Mouse (Mus musculus) forebrain, embryonic 13.5 days (tissue): ENCODE measurements at regions not wholly inside any gene's neighbourhood (a gene's known extent, or its start where the extent isn't known, plus 50 kb on each side); places are given as distances from the start of the nearest gene placed in this dataset.

Source experiments
- ATAC-seq: fragments of 200-750 bp; cut with Nextera tagmentation; 2 replicates; pipeline ENCODE4 v1.8.0; 2017
- H3K27ac ChIP-seq: fragments of 300-500 bp; sonication (generic); 2 replicates; pipeline ENCODE4 v1.5.1; 2015; ENCODE audit warnings: inconsistent platforms, mild to moderate bottlenecking, moderate library complexity
- H3K27me3 ChIP-seq: fragments of 300-500 bp; sonication (generic); 2 replicates; pipeline ENCODE4 v1.6.1; 2015; ENCODE audit warnings: mild to moderate bottlenecking, inconsistent platforms
- H3K36me3 ChIP-seq: fragments of 300-500 bp; sonication (generic); 2 replicates; pipeline ENCODE4 v1.6.1; 2015; ENCODE audit warnings: mild to moderate bottlenecking, inconsistent platforms; ENCODE audit not compliant: poor library complexity, severe bottlenecking
- H3K4me1 ChIP-seq: fragments of 300-500 bp; sonication (generic); 2 replicates; pipeline ENCODE4 v1.6.1; 2015; ENCODE audit warnings: inconsistent platforms
- H3K4me2 ChIP-seq: fragments of 300-500 bp; sonication (generic); 2 replicates; pipeline ENCODE4 v1.6.1; 2015; ENCODE audit warnings: inconsistent platforms, mild to moderate bottlenecking, moderate library complexity
- H3K4me3 ChIP-seq: fragments of 300-500 bp; sonication (generic); 2 replicates; pipeline ENCODE4 v1.5.1; 2015; ENCODE audit warnings: mild to moderate bottlenecking, inconsistent platforms
- H3K9ac ChIP-seq: fragments of 300-500 bp; sonication (generic); 2 replicates; pipeline ENCODE4 v1.6.1; 2015; ENCODE audit warnings: mild to moderate bottlenecking, inconsistent platforms
- H3K9me3 ChIP-seq: fragments of 300-500 bp; sonication (generic); replicated peaks from 2 replicates; pipeline ENCODE4 v1.6.1; 2016; ENCODE audit warnings: inconsistent platforms
- WGBS: fragments of 180-500 bp; shearing (Covaris S2); methylation state at CpG from one replicate; pipeline ENCODE4 v1.1.7; 2015; 5-methylcytosine and 5-hydroxymethylcytosine counted together

DNA sequence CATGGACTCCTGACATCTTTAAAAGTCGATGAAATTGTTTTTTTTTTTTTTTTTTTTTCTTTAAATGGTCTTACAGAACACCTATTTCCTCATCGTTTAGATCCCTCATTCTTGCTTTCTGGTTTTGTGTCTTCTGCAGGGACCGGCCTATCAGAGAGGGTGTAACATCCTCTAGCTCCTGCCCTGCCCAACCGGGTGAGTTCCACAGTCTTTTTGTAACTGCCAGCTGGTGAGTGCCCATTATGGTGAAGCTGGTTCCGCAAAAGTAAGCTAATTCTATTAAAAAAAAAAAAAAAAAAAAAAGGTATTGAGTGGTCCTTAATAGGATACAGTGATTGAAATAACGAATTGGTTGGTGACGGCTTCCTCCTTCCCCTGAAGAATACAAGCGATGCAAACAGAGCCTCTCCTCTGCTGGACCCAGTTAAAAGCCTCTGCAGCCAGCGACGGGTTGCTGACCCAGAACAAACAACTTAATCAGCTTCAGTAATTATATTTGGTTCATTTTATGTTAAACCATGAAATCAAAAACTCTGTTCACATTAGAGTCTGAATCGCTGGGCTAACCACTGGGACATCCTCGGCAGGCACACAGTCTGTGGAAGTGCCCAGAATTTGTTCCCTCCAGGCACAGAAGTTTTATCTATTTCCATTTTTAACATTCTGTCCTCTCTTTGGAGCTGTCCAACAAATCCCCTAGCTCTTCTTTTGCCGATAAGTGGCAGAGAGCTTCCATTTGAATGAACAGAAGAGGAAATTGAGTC is 126.9 kb upstream of the Pabpc6 start:
- peak; percentile 41; the same call in 1 of the 2 replicates for ATAC-seq
- peaks cover 5% of the 10 kb centered on the region for H3K9me3 ChIP-seq
- H3K36me3 ChIP-seq = no peaks in the 10 kb centered on the region
- no peak overlapping the region for H3K9ac ChIP-seq
- no peak overlapping the region for H3K4me3 ChIP-seq
- WGBS = 16% methylated on average over 13 of the region's 13 CpGs
- H3K4me2 ChIP-seq = no peak overlapping the region
- H3K27ac ChIP-seq = no peak overlapping the region
- H3K27me3 ChIP-seq = no peaks in the 10 kb centered on the region
- peaks cover 9% of the 10 kb centered on the region; the same call in 1 of the 2 replicates for H3K4me1 ChIP-seq

DNA sequence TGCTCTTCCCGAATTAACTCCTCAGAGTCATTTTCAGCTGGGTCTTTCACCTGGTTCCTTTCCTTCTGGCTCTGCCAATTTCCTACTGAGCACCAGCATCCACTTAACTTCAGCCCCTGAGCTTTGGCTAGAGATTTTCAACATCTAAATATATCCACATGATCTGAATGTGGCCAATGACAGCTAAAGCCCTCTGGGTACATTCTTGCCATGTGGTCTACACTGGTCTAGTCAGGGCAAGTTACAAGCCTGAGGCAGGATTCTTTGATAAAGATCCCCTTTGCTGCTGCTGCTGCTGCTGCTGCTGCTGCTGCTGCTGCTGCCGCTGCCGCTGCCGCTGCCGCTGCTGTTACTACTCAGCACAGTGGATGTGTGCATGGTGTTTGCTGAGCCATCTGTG is 109.3 kb upstream of the Pabpc6 start:
- no peak overlapping the region for H3K4me2 ChIP-seq
- H3K9me3 ChIP-seq = no peaks in the 10 kb centered on the region
- WGBS = 87% methylated on average over 5 of the region's 5 CpGs
- no peaks in the 10 kb centered on the region for H3K36me3 ChIP-seq
- ATAC-seq = no peak
- no peak overlapping the region for H3K9ac ChIP-seq
- peaks cover 37% of the 10 kb centered on the region for H3K4me1 ChIP-seq
- H3K27ac ChIP-seq = no peak overlapping the region
- no peaks in the 10 kb centered on the region for H3K27me3 ChIP-seq
- H3K4me3 ChIP-seq = no peak overlapping the region

DNA sequence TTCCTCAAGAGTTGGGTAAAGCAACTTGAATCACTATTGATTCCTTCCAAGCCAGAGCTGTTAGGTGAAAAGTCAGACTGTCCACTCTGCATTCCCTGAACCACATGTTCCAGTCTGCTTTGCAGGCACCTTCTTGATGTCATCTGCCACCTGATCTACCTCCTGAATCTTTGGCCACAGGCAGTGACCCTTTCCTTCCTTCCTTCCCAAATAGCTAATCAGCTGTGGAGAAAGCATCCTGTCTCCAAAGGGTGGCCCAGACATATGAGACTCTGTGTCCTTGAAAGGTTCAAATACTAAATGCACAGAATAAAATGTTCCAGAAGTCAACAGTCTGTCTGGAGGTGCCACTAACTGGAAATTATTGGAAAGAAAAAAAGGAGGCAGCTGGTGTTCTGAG is 107.6 kb upstream of the Pabpc6 start:
- no peak for ATAC-seq
- no peaks in the 10 kb centered on the region for H3K9me3 ChIP-seq
- peak overlapping the region; percentile 88 for H3K27ac ChIP-seq
- H3K4me2 ChIP-seq = 0 out of 2 replicates have a peak overlapping the region, but pooled peaks have one; percentile 27
- H3K9ac ChIP-seq = no peak overlapping the region
- H3K36me3 ChIP-seq = no peaks in the 10 kb centered on the region
- no peaks in the 10 kb centered on the region for H3K27me3 ChIP-seq
- peaks cover 39% of the 10 kb centered on the region for H3K4me1 ChIP-seq
- H3K4me3 ChIP-seq = no peak overlapping the region

DNA sequence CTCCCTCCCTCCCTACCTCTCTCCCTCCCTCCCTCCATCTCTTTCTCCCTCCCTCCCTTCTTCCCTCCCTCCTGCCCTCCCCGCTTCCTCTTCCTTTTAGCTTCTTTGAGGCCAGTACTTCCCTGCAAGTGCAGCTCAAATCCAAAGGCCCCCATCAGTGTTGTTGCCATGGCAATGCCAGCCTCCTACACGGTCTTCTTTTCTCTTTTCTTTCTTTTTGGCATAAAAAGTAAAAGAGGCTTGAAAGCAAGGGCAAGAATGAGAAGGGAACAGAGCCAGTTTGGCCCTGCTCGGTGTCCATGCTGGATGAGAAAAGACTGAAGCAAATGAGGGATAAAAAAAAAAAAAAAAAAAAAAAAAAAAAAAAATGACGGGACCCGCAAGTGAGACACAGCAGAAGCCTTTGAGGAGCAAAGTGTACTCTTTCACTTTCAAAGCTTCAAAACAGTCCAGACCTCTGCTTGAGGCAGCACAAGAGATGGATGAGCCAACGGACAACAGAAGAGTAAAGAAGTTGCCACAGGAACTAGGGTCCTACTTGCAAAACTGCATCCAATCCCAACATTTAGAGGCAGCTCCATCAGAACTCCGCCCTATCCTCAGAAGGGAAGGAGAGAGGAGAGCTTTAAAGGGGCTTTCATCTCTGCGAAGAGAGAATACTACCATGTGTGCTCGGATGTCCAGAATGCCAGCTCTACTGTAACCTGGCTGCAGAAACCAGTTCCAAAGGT is 106.9 kb upstream of the Pabpc6 start:
- Histone ChIP-seq H3K27me3 (no peaks in the 10 kb centered on the region), H3K27ac (peak overlapping the region; percentile 88), H3K9me3 (no peaks in the 10 kb centered on the region), H3K4me2 (peak overlapping the region; percentile 27), H3K4me1 (peaks cover 39% of the 10 kb centered on the region), H3K36me3 (no peaks in the 10 kb centered on the region), H3K9ac (no peak overlapping the region), H3K4me3 (no peak overlapping the region)
- WGBS = 10% methylated on average over 8 of the region's 9 CpGs
- ATAC-seq = peak; percentile 86

DNA sequence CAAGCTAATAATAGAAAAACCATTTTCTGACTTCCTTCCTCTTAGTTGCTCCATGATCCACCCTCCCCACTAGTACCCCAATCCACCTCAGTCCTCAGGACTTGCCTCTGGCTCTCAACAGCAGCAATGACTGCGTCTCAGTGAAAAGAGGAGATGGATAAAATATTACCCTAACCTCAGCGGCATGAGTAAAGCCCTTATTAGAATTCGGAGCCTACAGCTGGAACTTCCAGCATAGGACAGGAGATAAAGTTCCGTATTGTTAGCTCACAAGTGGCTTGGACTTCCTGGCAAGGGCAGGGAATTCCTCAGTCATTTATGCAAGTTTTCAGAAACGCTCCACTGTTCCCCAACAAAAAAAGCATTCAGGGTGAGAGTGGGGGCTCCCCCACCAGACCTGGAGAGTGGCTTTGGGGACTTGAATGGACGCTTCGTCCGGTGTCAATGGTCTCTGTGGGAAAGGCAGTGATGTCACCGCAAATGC is 106.2 kb upstream of the Pabpc6 start:
- Histone ChIP-seq H3K9me3 (no peaks in the 10 kb centered on the region), H3K27me3 (no peaks in the 10 kb centered on the region), H3K4me3 (no peak overlapping the region), H3K27ac (peak overlapping the region; percentile 88), H3K9ac (no peak overlapping the region), H3K4me1 (peaks cover 39% of the 10 kb centered on the region), H3K4me2 (peak overlapping the region; percentile 30), H3K36me3 (no peaks in the 10 kb centered on the region)
- peak; percentile 88 for ATAC-seq
- 5% methylated on average over 9 of the region's 9 CpGs for WGBS

DNA sequence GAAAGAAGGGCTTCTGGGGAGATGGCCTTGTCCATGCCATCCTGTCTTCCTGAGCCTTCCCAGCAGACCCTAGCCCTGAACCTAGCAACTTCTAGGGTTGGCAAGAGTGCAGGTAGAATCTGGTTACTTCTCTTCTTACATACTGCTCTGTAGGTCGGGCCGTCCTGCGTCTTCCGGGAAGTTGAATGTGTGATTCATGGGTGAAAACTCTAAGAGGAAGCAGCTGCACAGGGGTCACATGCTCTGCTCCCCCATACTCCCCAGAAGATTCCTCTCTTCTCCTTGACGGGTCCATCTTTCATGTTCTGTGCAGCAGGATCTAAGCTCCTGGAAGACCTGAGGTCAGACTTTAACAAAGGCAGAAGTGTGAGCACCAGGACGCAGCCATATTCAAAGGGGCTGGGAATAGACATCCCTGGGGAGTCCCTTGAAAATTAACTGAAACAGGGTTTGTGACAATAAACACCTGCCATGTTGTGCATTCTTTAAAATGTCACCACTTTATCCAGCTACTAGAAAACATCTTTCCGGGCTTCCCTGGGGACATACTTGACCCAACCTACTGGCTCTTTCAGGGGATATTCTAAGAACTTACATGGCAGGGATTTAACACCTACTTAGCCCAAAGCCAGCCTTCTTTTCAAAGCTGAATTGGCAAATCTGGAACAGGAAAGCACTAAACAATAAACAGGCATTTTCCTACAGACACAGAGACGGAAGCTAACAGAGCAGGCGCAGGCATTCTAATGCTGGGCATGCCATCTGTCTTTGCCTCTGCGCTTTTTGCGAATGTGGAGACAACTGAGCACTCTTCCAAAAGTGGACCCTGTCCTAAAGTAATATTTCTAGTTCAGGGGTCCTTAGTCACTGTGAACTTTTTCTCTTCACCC is 105.5 kb upstream of the Pabpc6 start:
- Histone ChIP-seq H3K4me3 (no peak overlapping the region), H3K9ac (no peak overlapping the region), H3K4me1 (peaks cover 39% of the 10 kb centered on the region), H3K27me3 (no peaks in the 10 kb centered on the region), H3K36me3 (no peaks in the 10 kb centered on the region), H3K9me3 (no peaks in the 10 kb centered on the region), H3K27ac (peak overlapping the region; percentile 88), H3K4me2 (peak overlapping the region; percentile 30; the same call in 1 of the 2 replicates)
- 44% methylated on average over 11 of the region's 11 CpGs for WGBS
- ATAC-seq = peak; percentile 57

DNA sequence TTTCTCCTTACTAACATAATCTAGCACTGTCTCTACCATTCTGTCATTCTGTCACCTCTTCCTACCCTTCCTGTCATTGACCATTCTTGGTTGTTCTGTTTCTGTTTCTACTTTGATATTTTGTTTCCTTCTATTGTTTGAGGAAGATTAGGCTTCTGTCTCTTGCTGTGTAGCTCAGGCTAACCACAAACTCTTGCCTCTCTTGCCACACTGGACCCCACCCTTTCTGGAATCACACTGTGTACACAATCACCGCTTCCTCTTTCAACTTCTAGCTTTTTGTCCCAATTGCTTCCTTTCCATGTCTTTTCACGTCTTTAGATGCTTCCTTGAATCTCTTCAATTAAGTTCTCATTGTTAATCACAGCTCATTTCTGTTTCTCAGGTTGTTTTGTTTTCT is 104.2 kb upstream of the Pabpc6 start:
- H3K27me3 ChIP-seq = no peaks in the 10 kb centered on the region
- H3K36me3 ChIP-seq = no peaks in the 10 kb centered on the region
- no peaks in the 10 kb centered on the region for H3K9me3 ChIP-seq
- no peak overlapping the region for H3K4me2 ChIP-seq
- no peak overlapping the region for H3K9ac ChIP-seq
- peak overlapping the region; percentile 88 for H3K27ac ChIP-seq
- H3K4me1 ChIP-seq = peaks cover 39% of the 10 kb centered on the region
- 73% methylated on average over 2 of the region's 2 CpGs for WGBS
- ATAC-seq = no peak
- H3K4me3 ChIP-seq = no peak overlapping the region

DNA sequence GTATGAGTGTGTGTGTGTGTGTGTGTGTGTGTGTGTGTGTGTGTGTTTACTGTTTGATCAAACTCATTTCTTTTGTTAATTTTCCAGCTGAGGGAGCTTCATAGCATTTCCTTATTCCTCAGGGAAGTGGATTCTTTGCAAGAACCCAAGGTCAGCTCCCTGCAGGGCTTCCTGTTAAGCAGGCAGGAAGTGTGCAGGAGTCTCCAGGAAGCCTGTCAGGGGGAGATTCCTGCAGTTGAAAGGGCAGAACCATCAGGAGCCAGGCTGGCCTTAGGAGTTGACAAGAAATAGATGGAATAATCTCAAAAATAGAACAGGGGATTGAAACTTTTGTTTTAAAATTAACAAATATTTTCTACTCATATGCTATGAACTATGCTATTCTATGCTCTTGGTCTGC is 98.8 kb upstream of the Pabpc6 start:
- no peaks in the 10 kb centered on the region for H3K9me3 ChIP-seq
- no peak overlapping the region for H3K4me2 ChIP-seq
- no peaks in the 10 kb centered on the region for H3K27me3 ChIP-seq
- no peak overlapping the region for H3K9ac ChIP-seq
- no peak for ATAC-seq
- H3K27ac ChIP-seq = no peak overlapping the region
- no peak overlapping the region for H3K4me3 ChIP-seq
- H3K36me3 ChIP-seq = no peaks in the 10 kb centered on the region
- peaks cover 30% of the 10 kb centered on the region for H3K4me1 ChIP-seq

DNA sequence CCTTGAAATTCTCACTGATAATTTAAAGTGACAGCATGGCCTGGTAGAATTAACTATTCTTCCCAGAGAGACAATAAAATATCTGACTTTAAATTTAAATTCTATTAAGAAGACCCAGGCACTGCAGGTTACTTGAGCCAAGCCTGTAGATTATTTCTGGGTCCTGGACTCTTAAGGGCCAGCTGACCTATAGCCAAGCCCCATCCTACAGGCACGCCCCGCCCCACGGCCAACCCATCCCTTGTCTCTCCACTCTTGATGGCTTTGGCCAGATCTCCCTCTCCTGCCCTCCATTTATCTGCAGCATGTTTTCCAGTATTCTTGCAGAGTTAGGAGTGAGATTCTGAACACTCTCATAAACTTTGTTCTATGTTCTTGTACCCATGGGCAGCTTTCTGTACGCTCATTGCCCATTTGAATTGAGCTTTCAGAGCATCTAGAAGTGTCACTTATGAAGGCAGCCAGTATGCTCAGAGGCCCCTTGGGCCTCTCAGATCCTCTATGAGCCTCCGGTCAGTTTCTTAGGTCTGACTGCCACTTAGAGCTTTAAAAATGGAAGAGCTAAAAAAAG is 96.2 kb upstream of the Pabpc6 start:
- H3K4me3 ChIP-seq = no peak overlapping the region
- 50% methylated on average over 5 of the region's 5 CpGs for WGBS
- no peak overlapping the region for H3K4me2 ChIP-seq
- peaks cover 49% of the 10 kb centered on the region for H3K4me1 ChIP-seq
- H3K9ac ChIP-seq = no peak overlapping the region
- H3K27me3 ChIP-seq = no peaks in the 10 kb centered on the region
- no peaks in the 10 kb centered on the region for H3K36me3 ChIP-seq
- H3K27ac ChIP-seq = peak overlapping the region; percentile 94
- ATAC-seq = no peak
- no peaks in the 10 kb centered on the region for H3K9me3 ChIP-seq

DNA sequence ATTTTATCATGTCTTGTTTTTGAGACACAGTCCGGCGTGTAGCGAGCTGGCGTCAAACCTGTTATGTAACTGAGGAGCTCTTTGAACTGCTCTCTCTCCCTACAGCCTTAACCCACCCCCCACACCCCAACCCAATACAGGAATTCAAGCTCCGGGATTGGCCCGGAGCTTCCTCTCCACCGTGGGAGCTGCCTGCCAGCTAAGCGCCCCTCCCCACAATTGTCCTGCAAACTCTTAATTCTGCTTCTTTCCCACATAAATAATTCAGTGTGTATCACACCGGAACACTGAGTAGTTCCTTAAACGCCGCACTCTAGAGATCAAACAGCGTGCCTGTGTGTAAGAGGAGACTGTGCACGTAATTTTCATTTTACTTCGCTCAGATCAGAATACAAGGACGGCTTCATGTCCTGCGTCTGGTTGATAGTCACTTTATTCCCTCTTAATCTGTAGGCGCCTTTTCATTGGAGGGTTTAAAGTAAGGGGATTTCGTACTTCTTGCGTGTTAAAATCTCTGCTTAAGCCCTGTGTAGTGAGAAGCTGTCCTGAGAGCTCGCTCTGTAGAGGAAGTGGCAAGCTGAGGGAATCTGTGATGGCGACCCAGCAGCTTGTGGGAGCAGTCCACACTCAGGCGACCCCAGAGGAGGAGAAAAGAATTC is 95.3 kb upstream of the Pabpc6 start:
- peak overlapping the region; percentile 94 for H3K27ac ChIP-seq
- H3K9ac ChIP-seq = peak overlapping the region; percentile 61
- H3K4me1 ChIP-seq = peaks cover 58% of the 10 kb centered on the region
- H3K36me3 ChIP-seq = no peaks in the 10 kb centered on the region
- peak overlapping the region; percentile 63 for H3K4me2 ChIP-seq
- no peaks in the 10 kb centered on the region for H3K27me3 ChIP-seq
- WGBS = under 1% methylated on average over 22 of the region's 22 CpGs
- no peaks in the 10 kb centered on the region for H3K9me3 ChIP-seq
- ATAC-seq = peak; percentile 91
- H3K4me3 ChIP-seq = peak overlapping the region; percentile 39

DNA sequence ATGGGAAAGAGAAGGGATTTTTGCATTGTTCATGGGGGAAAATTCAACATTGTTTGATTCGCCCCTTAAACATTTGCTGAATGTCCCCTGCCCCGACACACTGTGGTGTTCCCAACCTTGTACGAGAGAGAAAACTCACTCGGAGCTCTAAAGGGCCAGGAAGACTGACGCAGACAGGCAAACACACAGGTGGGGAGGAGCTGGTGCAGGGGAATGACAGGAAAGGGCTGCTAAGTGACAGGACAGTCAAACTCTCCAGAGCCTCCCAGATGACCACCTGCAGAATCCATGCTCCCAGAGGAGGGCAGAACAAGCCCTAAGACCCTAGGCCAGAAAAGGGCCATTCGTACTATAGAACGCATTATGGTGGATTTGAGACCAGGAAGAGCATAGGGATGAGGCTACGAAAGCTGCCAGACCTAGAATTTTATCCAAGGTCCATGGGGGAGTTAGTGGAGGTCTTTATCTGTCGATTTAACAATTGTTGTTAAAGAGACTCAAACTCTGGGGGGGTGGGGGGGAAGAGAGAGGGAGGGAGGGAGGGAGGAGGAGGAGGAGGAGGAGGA is 94.6 kb upstream of the Pabpc6 start:
- peak overlapping the region; percentile 94 for H3K27ac ChIP-seq
- no peaks in the 10 kb centered on the region for H3K9me3 ChIP-seq
- WGBS = 1% methylated on average over 9 of the region's 9 CpGs
- peak overlapping the region; percentile 62 for H3K9ac ChIP-seq
- peaks cover 63% of the 10 kb centered on the region for H3K4me1 ChIP-seq
- peak; percentile 29; the same call in 1 of the 2 replicates for ATAC-seq
- no peaks in the 10 kb centered on the region for H3K36me3 ChIP-seq
- no peaks in the 10 kb centered on the region for H3K27me3 ChIP-seq
- H3K4me2 ChIP-seq = peak overlapping the region; percentile 63
- peak overlapping the region; percentile 29 for H3K4me3 ChIP-seq
